Mouse (Mus musculus): ENCODE results near the gene Ltbp2. TPM values are rescaled to one million over a fixed set of nuclear protein-coding genes. Genes with fewer than 3 reads are reported as not detected.
A peak's percentile ranks its signal among the peaks of the same experiment; 100 is the strongest.

Gene Ltbp2
- polyA plus RNA-seq, 1 experiment: 19.7 TPM

DNA sequence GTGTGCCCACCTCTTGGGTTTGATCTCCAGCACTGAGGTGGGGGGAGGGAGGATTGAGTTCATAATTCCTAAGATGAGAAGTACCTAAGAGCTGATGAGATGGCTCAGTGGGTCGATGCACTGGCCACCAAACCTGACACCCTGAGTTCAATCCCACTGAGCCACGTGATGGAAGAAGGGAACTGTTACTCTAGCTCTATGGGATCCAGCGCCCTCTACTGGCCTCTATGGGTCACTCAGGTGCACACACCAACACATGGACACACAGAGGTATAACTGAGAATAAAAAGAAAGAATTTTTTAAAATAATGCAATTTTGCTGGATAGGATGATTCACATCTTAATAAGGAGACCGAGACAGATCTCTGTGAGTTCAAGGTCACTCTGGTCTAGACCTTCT lies 57.8 kb downstream of the Ltbp2 start:
- no peak overlapping the region for H3ac ChIP-seq (ENCODE audit: control insufficient read depth, insufficient read length)
- no peaks in the 10 kb centered on the region for H3K36me3 ChIP-seq (ENCODE audit: control insufficient read depth, insufficient read depth)
- TF ChIP-seq MAX (IDR thresholded peaks at IDR 0.05; ENCODE audit: low read depth) (no peak), MYOD1 (IDR thresholded peaks at IDR 0.05; ENCODE audit: control insufficient read depth in 1 of 3, insufficient read length in 2 of 3, low read depth in 2 of 3) (no peak), SRF (IDR thresholded peaks at IDR 0.05; ENCODE audit: control insufficient read depth, insufficient read length, low read depth) (no peak), POLR2A (IDR thresholded peaks at IDR 0.05; ENCODE audit: insufficient read length, low read depth) (no peak), POLR2AphosphoS2 (IDR thresholded peaks at IDR 0.05; ENCODE audit: insufficient read length, low read depth) (no peak), TCF12 (IDR thresholded peaks at IDR 0.05; ENCODE audit: insufficient read depth, poor library complexity, severe bottlenecking) (no peak), USF1 (IDR thresholded peaks at IDR 0.05; ENCODE audit: low read depth) (no peak), REST (IDR thresholded peaks at IDR 0.05; ENCODE audit: insufficient read depth, insufficient read length) (no peak), CEBPB (IDR thresholded peaks at IDR 0.05; ENCODE audit: insufficient read depth, poor library complexity, severe bottlenecking) (no peak), MYOG (IDR thresholded peaks at IDR 0.05; ENCODE audit: control insufficient read depth in 1 of 3, insufficient read depth in 1 of 3, insufficient read length in 2 of 3, low read depth in 2 of 3) (no peak), E2F4 (IDR thresholded peaks at IDR 0.05; ENCODE audit: insufficient read depth) (no peak), TCF3 (IDR thresholded peaks at IDR 0.05; ENCODE audit: insufficient read length, low read depth) (no peak)
- no peaks in the 10 kb centered on the region for H3K79me2 ChIP-seq (ENCODE audit: control insufficient read depth, insufficient read depth)
- no peak overlapping the region for H3K4me3 ChIP-seq
- H3K27me3 ChIP-seq (ENCODE audit: control insufficient read depth, insufficient read depth, insufficient read length): no peaks in the 10 kb centered on the region
- peak overlapping the region; percentile 26 for H3K4me2 ChIP-seq (ENCODE audit: low read depth)

DNA sequence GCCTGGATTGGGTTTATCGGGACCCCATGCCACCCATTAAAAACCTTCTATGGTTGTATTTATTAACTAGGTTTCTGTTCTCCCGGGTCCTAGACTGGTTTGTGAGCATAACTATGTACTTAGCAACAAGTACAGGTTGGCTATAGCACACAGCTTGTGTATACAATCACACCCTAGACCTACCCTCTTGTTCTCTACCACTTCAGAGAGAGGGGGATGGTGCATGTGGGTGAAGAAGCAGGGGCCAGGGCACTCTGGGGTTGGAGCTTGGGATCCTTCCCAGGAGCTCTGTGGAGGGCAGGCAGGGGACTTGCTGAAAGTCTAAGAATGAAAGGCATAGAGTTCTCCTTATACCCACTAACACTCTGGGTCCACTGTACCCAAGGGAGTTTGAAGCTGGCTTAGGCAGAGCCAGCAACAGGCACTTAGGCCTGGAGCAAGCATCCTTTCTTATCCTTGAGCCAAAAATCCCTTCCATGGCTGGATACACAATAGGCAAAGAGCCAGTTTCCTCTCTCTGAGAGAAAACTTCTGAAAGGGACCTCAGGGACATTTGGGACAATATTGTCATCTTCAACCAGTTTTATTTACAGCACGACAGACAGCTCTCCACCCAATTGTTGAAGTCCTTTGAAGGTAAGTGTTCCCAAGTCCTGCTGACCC lies 61.5 kb downstream of the Ltbp2 start:
- H3K79me2 ChIP-seq (ENCODE audit: control insufficient read depth, insufficient read depth): no peaks in the 10 kb centered on the region
- H3ac ChIP-seq (ENCODE audit: control insufficient read depth, insufficient read length): no peak overlapping the region
- H3K4me3 ChIP-seq: no peak overlapping the region
- H3K4me2 ChIP-seq (ENCODE audit: low read depth): no peak overlapping the region
- H3K36me3 ChIP-seq (ENCODE audit: control insufficient read depth, insufficient read depth): no peaks in the 10 kb centered on the region
- TF ChIP-seq TCF12 (IDR thresholded peaks at IDR 0.05; ENCODE audit: insufficient read depth, poor library complexity, severe bottlenecking) (no peak), POLR2AphosphoS2 (IDR thresholded peaks at IDR 0.05; ENCODE audit: insufficient read length, low read depth) (no peak), USF1 (IDR thresholded peaks at IDR 0.05; ENCODE audit: low read depth) (no peak), E2F4 (IDR thresholded peaks at IDR 0.05; ENCODE audit: insufficient read depth) (no peak), MAX (IDR thresholded peaks at IDR 0.05; ENCODE audit: low read depth) (no peak), TCF3 (IDR thresholded peaks at IDR 0.05; ENCODE audit: insufficient read length, low read depth) (no peak), MYOG (IDR thresholded peaks at IDR 0.05; ENCODE audit: control insufficient read depth in 1 of 3, insufficient read depth in 1 of 3, insufficient read length in 2 of 3, low read depth in 2 of 3) (no peak), MYOD1 (IDR thresholded peaks at IDR 0.05; ENCODE audit: control insufficient read depth in 1 of 3, insufficient read length in 2 of 3, low read depth in 2 of 3) (no peak), SRF (IDR thresholded peaks at IDR 0.05; ENCODE audit: control insufficient read depth, insufficient read length, low read depth) (no peak), CEBPB (IDR thresholded peaks at IDR 0.05; ENCODE audit: insufficient read depth, poor library complexity, severe bottlenecking) (no peak), REST (IDR thresholded peaks at IDR 0.05; ENCODE audit: insufficient read depth, insufficient read length) (no peak), POLR2A (IDR thresholded peaks at IDR 0.05; ENCODE audit: insufficient read length, low read depth) (no peak)
- H3K27me3 ChIP-seq (ENCODE audit: control insufficient read depth, insufficient read depth, insufficient read length): no peaks in the 10 kb centered on the region

DNA sequence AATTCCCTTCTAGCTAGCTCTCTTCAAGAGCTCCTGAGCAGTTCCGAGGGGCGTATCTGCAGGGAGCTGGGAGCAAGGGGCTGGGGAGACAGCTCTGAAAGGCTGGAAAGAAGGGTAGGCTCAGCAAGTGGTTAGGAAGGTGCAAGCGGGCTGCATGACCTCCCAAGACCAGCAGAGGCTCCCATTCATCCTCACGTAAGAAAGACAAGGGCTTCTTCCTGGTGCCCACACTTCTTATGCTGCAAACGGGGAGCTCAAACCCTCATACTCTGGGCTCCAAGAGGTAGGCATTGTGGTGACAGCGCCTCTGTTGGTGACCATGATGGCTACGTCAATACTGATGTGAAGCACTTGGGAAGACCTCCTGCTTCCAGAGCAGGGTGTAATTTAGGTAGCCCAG lies 62.6 kb downstream of the Ltbp2 start:
- no peak overlapping the region for H3K4me2 ChIP-seq (ENCODE audit: low read depth)
- TF ChIP-seq CEBPB (IDR thresholded peaks at IDR 0.05; ENCODE audit: insufficient read depth, poor library complexity, severe bottlenecking) (no peak), TCF3 (IDR thresholded peaks at IDR 0.05; ENCODE audit: insufficient read length, low read depth) (no peak), MYOD1 (IDR thresholded peaks at IDR 0.05; ENCODE audit: control insufficient read depth in 1 of 3, insufficient read length in 2 of 3, low read depth in 2 of 3) (no peak), SRF (IDR thresholded peaks at IDR 0.05; ENCODE audit: control insufficient read depth, insufficient read length, low read depth) (no peak)
- H3K27me3 ChIP-seq (ENCODE audit: control insufficient read depth, insufficient read depth, insufficient read length): no peaks in the 10 kb centered on the region

DNA sequence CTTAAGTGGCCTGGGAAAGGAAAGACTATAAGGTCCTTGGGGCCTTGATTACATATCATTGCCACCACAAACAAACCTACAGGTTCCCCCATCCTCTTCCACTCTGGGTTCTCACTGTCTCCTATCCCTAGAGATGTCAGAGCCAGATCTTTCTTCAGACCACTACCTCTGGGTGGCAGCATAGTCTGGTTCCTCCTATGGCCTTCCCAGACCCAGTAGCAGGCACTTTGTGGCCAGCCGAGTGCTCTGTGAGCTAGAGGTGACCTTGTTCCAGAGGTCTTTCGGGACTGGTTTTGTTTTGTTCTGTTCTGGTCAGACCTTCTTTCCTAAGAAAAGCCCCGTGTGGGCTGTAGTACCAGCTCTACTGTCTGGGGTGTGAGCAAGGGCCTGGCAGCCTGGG lies 64.3 kb downstream of the Ltbp2 start:
- H3K36me3 ChIP-seq (ENCODE audit: control insufficient read depth, insufficient read depth): no peaks in the 10 kb centered on the region
- H3K79me2 ChIP-seq (ENCODE audit: control insufficient read depth, insufficient read depth): no peaks in the 10 kb centered on the region
- no peaks in the 10 kb centered on the region for H3K27me3 ChIP-seq (ENCODE audit: control insufficient read depth, insufficient read depth, insufficient read length)
- no peak for TF ChIP-seq REST (IDR thresholded peaks at IDR 0.05; ENCODE audit: insufficient read depth, insufficient read length)
- no peak for TF ChIP-seq MYOD1 (IDR thresholded peaks at IDR 0.05; ENCODE audit: control insufficient read depth in 1 of 3, insufficient read length in 2 of 3, low read depth in 2 of 3)
- H3K4me3 ChIP-seq: no peak overlapping the region
- H3ac ChIP-seq (ENCODE audit: control insufficient read depth, insufficient read length): no peak overlapping the region
- no peak overlapping the region for H3K4me2 ChIP-seq (ENCODE audit: low read depth)

More for the DNA sequence above, 62.6 kb downstream of the Ltbp2 start:
- Histone ChIP-seq H3K79me2 (ENCODE audit: control insufficient read depth, insufficient read depth) (no peaks in the 10 kb centered on the region), H3K36me3 (ENCODE audit: control insufficient read depth, insufficient read depth) (no peaks in the 10 kb centered on the region), H3ac (ENCODE audit: control insufficient read depth, insufficient read length) (no peak overlapping the region), H3K4me3 (no peak overlapping the region)

DNA sequence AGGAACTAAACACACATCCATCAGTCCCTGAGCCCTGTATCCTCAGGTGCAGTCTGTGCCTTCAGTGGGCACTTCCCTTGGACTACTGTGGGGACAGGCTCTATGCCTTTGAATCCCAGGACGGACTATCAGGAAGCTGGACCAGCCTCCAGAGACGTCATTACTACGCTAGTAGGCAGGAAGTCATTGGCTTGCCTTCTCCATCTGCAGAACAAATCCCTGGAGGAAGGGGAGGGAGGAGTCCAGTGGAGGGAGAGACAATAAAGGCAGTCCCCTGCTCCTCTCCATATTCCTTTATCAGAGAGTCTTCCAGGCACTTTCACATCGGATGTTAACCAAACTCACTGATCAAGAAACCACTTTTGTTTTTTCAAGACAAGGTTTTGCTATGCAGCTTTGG lies 64.8 kb downstream of the Ltbp2 start:
- no peak overlapping the region for H3K4me2 ChIP-seq (ENCODE audit: low read depth)
- H3K36me3 ChIP-seq (ENCODE audit: control insufficient read depth, insufficient read depth): no peaks in the 10 kb centered on the region
- no peaks in the 10 kb centered on the region for H3K27me3 ChIP-seq (ENCODE audit: control insufficient read depth, insufficient read depth, insufficient read length)
- H3ac ChIP-seq (ENCODE audit: control insufficient read depth, insufficient read length): no peak overlapping the region
- H3K79me2 ChIP-seq (ENCODE audit: control insufficient read depth, insufficient read depth): no peaks in the 10 kb centered on the region
- H3K4me3 ChIP-seq: no peak overlapping the region
- TF ChIP-seq MYOD1 (IDR thresholded peaks at IDR 0.05; ENCODE audit: control insufficient read depth in 1 of 3, insufficient read length in 2 of 3, low read depth in 2 of 3): no peak
- TF ChIP-seq E2F4 (IDR thresholded peaks at IDR 0.05; ENCODE audit: insufficient read depth): no peak
- TF ChIP-seq TCF3 (IDR thresholded peaks at IDR 0.05; ENCODE audit: insufficient read length, low read depth): no peak
- TF ChIP-seq CEBPB (IDR thresholded peaks at IDR 0.05; ENCODE audit: insufficient read depth, poor library complexity, severe bottlenecking): no peak
- TF ChIP-seq SRF (IDR thresholded peaks at IDR 0.05; ENCODE audit: control insufficient read depth, insufficient read length, low read depth): no peak
- no peak for TF ChIP-seq POLR2A (IDR thresholded peaks at IDR 0.05; ENCODE audit: insufficient read length, low read depth)
- no peak for TF ChIP-seq TCF12 (IDR thresholded peaks at IDR 0.05; ENCODE audit: insufficient read depth, poor library complexity, severe bottlenecking)
- TF ChIP-seq USF1 (IDR thresholded peaks at IDR 0.05; ENCODE audit: low read depth): no peak
- no peak for TF ChIP-seq REST (IDR thresholded peaks at IDR 0.05; ENCODE audit: insufficient read depth, insufficient read length)
- no peak for TF ChIP-seq MYOG (IDR thresholded peaks at IDR 0.05; ENCODE audit: control insufficient read depth in 1 of 3, insufficient read depth in 1 of 3, insufficient read length in 2 of 3, low read depth in 2 of 3)
- no peak for TF ChIP-seq MAX (IDR thresholded peaks at IDR 0.05; ENCODE audit: low read depth)
- no peak for TF ChIP-seq POLR2AphosphoS2 (IDR thresholded peaks at IDR 0.05; ENCODE audit: insufficient read length, low read depth)
